Mouse (Mus musculus) layer of hippocampus, adult 11-12 months (tissue): ENCODE measurements around the gene Npas1.
A peak's percentile ranks its signal among the peaks of the same experiment; 100 is the strongest.

Experiments
- DNase-seq: peaks from one replicate; pipeline ENCODE4 v3.0.0; 2022; ENCODE audit warnings: low spot score

The Npas1 gene

DNA sequence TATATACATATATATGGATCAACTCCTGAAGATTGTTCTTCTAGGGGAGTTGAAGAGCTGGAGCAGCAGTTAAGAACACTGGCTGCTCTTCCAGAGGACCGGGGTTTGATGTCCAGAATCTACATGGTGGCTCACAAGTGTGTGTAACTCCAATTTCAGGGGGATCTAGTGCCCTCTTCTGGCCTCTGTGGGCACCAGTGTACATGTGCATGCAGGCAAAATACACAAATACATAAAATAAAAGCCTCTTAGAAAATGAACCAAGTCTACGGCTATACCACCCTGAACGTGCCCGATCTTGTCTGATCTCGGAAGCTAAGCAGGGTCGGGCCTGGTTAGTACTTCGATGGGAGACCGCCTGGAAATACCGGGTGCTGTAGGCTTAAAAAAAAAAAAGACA is 6.0 kb downstream of the Npas1 start:
- no peak for DNase-seq

DNA sequence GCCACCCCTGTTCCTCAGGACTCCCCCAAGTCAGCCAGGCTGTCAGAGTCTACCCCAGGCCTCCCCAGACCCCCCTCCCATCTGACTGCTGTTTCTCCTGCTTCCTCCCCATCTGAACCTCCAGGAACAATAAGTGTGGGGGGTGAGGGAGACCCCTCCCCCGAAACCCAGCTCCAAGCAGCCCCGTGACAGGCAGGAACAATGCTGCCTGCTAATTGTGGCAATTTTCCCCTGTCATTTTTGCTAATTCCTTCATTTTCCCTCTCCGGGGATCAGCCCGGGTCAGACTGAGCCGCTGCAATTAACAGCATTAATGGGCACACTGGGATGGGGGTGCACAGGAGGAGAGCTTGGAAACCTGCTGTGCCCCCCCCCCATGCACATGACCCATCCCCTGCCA is 9.4 kb downstream of the Npas1 start:
- DNase-seq: no peak

DNA sequence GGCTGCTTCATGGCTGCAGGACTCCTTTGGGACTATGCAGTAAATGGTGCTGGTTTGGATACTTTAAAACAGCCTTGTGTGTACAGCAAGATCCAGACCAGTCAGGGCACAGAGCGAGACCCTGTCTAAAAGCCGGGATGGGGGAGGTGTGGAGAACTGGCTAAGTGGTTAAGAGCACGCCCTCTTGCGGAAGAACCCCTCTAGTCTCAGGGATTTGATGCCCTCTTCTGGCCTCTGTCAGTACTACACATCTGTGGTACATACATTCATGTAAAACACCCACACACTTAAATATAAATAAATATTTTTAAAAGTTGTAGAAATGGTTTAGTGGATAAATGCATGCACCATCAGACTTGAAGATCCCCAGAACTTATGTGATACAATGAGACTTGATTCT is 11.0 kb downstream of the Npas1 start:
- no peak for DNase-seq

DNA sequence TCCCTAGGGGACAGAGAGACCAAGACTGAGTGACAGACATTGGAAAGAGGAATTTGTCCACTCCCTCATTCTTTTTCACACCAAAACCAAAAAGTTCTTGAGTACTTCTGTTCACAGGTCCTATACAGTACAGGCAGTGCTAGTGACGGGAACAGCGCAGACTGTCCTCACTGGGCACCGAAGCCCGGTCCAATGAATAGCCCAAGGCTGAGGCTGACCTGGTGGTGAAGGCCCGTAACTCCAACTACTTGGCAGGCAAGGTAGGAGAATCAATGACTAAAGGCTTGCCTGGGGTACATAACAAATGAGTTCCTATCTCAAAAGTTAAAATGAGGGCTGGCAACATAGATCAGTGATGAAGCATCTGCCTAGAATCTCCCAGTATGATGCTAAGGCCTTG is 12.0 kb downstream of the Npas1 start:
- DNase-seq: no peak

DNA sequence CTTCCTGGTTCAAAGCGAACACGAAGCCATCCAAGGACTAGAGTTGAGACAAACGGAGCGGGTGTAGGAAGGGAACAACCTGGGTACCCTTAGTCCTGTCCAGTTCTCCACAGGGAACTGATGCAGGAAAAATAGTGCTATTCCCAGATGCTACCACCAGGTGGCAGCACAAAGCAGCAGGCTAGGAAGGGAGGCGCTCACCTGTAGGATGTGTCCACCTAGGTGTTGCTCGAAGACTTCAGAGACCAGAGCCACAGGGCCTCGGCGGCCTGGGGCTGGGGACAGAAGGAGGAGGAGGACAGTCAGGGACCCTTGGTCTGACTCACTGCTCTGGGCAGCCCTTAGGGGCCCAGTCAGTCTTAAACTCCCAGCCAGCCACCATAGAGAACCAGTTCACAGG is 12.4 kb downstream of the Npas1 start:
- peak; percentile 70 for DNase-seq

DNA sequence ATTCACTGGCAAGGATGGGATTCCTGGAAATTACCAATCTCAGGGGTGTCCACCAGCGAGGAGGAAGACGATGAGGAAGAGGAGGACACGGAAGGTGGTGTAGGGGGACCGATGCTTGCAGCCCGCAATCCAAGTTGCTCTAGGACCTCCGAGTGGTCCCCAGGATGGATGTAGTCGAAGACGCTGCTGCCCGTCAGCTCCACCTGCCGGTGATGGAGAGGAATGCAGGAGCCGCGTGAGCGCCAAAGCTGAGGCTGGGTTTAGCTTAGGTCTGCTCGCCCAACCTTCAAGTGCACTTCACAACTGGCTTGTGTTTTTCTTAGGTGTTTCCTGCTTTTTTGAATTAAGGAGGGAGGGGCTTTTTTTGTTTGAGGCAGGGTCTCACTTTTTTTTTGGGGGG is 14.3 kb downstream of the Npas1 start:
- peak; percentile 81 for DNase-seq

DNA sequence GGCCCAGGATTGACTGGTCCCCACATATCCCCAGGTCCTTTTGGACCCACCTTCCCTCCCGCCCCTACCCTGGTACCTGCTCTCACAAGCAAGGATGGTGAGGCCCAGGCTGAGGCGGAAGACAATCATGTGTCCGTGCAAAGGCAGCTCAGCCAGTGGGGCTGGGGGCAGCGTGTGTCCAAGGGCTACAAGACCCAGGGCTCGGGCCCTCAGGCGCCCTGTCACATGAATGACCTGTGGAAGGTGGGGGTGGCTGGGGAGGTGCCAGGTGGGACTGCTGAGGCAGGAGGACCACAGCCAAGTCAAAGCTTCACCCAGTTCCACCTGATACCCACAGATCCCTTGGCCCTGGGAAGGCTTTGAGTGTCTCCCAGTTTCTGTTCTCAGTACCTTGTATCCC is 15.8 kb downstream of the Npas1 start:
- no peak for DNase-seq

DNA sequence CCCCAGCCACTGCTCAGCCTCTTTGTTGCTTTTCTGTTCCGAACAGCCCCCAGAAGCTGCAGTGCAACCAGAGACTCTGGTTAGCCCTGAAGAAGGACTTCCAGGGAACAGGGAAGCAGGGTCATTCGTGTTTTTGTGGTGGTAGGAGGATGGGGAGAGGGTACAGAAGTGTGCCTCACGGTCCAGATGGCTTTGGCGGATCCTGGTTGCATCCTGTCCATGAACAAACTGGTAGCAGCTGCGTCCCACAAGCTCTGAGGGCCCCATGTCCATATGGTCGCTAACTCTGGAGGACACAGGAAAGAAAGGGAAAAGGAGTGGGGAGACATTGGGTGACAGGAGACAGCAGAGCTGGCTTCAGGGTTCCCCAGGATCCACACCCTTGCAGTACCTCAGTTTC is 16.4 kb downstream of the Npas1 start:
- no peak for DNase-seq

DNA sequence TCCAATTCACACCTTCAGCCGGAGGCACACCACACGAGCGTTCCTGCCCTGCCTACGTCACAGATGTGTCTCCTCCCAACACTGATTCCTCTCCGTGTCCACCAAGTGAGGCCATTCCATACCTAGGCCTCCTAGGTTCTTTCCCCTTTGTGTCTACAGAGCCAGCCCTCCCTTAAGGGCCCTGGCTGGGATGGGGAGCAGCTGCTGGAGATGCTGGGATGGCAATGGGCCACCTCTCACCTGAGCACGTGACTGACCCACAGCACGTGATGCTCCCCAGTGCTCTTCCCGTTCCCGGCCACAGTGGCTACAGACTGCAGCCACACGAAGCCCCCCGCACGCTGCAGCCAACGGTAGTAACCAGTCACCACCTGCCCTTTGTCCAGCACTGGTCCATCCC is 17.0 kb downstream of the Npas1 start:
- DNase-seq: no peak

DNA sequence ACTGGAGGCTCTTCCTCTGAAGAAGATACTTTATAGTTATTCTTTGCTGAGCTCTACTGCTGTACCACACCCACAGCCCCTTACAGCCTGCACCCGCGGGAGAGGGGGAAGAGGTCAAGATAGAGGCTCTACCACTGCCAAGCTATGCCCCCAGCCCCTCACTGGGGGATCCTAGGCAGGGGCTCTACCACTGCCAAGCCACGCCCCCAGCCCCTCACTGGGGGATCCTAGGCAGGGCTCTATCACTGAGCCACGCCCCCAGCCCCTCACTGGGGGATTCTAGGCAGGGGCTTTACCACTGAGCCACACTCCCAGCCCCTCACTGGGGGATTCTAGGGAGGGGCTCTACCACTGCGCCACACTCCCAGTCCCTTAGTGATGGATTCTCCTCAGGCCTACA is 21.2 kb downstream of the Npas1 start:
- DNase-seq: no peak

DNA sequence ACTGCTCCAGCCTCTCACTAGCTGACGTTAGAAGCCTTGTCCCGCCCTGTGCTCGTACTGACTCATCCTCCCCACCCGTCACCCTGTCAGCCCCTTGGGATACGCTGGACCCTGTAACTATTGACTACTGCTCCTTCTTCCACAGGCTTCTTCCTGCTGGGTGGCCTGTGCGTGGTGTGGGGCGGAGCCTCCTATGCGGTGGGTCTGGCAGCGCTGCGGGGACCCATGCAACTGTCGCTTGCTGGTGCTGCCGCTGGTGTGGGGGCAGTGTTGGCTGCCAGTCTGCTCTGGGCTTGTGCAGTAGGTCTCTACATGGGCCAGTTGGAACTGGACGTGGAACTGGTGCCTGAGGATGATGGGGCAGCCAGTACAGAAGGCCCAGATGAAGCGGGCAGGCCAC is 22.5 kb downstream of the Npas1 start:
- no peak for DNase-seq

DNA sequence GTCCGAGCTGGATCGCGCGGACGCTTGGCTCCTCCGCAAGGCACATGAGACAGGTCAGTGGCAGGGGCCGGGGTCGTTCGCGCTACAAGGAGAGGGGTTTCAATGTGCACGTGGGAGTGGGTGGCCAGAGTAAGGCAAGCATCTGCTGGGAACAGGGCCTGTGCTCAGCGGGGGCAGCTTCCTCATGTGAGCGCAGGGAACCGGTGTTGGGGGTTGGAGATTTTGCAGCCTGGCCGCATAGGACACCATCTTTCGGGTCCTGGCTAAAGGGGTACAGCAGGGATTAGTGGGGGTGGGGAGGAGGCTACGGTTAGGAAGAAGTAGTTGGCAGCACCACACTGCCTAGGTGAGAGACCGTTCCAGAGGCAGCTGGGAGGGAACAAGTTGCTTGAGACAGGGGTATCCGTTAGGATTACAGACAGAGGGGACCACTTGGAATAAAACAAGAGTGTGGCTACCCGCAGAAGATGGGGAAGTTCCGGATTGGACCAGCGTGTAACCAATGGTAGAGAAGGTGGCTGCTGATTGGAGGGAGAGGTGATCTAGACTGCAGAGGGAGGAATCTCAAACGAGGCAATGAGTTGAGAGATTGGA is 24.3 kb downstream of the Npas1 start:
- DNase-seq: peak; percentile 63

DNA sequence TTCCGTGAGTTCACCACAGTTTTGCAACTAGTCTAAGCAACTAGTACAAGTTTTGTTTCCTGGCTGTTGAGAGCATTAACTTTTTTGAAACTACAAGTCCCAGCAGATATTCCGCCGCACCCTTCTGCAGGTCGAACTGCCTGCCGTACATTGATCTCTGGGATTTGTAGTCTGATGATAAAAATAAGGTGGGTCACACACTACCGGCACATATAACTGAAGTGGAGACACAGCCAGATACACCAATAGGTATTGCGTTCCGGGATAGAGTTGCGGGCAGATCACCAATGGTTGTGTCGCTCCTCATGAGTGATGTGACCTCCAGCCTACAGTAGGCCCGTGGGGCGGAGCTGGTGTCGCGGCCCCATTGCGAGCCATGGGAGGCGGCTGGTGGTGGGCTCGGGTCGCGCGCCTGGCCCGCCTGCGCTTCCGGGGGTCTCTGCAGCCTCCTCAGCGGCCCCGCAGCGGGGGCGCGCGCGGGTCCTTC is 24.9 kb downstream of the Npas1 start, which contains the start of gene Tmem160:
Gene Tmem160 (plus strand): TSS at position 193 of the 487 bp plus-strand sequence.
- peak; percentile 92 for DNase-seq

DNA sequence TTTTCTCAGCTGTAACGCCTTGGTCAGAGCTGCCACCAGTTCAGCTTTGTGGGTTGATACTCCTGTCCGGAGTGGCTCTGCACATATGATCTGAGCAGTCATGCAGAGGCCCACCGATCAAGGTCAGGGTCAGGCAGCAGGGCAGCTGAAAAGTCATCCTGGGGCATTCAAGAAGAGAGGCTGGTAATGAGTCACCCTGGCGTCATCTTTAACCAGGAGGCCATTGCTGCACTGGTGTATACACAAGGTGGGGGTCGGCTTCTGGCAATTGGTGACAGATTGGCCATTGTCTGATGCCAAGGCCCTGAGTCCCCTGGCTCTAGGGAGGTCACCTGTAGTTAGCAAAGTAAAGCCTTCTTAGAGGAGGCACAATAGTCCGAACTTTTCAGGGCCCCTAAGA is 25.9 kb downstream of the Npas1 start:
- no peak for DNase-seq

DNA sequence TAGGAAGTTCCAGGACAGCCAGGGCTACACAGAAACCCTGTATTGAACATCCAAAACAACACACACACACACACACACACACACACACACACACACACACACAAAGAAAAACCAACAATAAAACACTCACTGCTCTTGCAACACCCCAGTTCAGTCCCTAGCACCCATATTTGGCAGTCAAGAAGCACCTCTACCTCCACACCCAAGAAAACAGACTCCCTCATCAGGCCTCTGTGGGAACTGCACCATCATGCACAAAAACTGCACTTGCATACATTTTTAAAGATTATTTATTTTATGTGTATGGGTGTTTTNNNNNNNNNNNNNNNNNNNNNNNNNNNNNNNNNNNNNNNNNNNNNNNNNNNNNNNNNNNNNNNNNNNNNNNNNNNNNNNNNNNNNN is 36.3 kb downstream of the Npas1 start:
- DNase-seq: no peak

DNA sequence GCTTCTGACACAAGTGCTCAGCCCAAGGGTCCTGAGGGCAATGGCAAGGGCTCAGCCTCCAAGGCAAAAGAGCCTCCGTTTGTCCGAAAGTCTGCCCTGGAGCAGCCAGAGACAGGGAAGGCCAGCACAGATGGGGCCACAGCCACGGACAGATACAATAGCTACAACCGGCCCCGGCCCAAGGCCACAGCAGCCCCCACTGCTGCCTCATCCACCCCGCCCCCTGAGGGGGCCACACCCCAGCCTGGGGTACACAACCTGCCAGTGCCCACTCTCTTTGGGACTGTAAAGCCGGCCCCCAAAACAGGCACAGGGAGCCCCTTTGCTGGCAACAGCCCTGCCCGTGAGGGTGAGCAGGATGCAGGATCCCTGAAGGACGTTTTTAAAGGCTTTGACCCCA is 42.4 kb downstream of the Npas1 start:
- no peak for DNase-seq

DNA sequence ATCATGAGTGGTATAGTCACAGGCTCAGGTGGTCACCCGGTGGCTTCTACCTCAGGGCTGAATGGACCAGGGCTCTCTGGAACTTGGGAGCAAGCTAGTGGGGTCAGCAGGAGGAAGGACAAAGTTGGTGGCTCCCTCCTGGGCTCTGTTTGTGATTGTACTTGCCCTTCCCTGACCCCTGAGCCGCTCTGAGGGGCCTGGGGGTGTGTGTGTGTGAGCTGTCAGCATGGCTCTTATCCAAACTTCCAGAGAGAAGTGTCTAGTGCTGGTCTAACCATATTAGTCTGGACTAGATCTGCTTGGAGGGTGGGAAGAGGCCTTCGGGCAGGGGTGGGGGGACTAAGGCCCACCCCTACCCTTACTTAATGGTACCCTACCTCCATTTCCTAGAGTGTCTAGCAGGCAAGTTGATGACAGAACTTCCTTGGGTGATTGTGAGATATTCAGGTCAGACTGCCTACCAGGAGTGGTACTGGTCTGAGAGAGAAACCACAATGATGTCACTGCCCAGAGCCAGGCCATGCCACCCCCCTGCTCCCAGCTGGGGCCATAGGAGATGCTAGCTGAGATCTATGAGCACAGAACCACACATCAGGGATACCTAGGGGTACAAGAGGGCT is 44.1 kb downstream of the Npas1 start:
- DNase-seq: no peak

DNA sequence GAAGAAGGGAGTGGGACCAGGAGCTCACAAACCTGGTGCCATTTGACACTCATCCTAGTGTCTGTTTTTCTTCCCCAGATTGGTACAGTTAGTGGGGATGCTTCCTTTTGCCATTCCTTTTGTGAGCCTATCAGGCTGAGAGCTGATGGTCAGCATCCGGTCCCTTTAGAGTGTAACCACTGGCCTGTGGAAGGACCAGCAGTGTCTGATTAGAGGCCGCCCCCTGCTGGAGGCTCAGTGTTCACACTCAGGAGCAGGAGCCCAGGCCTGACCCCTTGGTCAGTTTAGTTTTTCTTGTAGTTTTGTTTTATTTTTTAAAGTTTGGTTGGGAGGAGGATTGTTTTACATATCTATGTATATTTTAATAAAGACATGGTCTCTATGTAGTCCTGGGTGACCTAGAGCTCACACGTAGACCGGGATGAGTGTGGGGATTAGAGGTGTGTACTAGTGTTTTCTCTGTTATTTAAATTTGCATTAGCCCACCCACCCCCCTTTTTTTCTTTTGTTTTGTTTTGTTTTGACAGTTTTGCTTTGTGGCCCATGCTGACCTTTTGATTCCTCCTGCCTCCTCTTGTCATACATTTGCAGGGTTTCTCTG is 51.3 kb downstream of the Npas1 start:
- peak; percentile 78 for DNase-seq

DNA sequence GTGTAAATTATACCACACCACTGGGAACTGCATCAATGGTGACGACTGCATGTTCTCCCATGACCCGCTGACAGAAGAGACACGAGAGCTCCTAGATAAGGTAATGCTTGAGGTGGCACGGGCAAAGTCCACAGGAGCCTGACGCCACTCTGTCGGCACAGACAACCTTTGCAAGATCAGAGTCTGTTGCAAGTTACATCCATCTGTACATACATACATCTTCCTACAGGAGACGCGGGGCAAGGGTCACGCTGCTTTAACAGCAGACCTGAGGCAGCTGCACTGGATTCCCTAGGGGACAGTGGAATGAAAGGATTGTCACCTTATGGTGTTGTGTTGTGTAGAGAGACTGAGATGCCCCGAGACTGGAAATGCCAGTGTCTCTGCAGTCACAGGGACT is 51.8 kb downstream of the Npas1 start:
- DNase-seq: no peak

DNA sequence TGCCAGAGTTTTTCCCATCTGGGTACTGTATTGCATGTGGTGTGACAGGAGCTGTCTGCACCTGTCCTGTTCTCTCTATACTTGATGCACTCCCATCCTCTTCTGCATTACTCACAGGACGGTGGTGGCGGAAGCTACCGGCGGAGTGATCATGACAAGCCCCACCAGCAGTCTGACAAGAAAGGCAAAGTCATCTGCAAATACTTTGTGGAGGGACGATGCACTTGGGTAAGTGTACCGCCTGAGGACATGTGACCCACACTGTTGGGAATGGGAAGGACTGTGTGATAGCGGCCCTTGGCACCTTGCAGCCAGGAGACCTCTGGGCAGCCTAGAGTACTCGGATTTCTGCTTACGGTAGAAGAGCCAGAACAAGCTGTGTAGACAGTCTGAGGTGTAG is 53.8 kb downstream of the Npas1 start:
- no peak for DNase-seq

DNA sequence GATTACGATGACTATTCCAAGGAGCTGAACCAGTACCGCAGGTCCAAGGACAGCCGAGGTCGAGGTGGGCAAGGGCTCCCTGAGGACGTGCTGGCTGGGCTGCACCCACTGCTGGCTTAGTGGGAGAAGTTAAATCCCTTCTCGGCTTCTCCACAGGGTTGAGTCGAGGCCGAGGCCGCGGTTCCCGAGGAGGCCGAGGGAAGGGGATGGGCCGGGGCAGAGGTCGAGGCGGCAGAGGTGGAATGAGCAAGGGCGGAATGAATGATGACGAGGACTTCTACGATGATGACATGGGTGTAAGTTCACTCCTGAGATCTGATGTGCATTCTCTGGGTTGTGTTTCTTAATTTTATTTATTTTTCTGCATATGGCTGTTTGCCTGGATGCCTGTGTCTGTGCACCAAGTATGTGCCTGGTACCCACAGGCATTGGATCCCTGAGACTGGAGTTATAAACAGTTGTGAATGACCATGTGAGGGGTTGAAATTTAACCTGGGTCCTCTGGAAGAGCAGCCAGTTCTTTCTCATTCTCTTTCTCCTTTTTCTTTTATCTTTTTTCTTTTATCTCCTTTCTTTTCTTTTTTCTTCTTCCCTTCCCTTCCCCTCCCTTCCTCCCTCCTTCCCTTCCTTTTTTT is 55.2 kb downstream of the Npas1 start:
- DNase-seq: no peak

DNA sequence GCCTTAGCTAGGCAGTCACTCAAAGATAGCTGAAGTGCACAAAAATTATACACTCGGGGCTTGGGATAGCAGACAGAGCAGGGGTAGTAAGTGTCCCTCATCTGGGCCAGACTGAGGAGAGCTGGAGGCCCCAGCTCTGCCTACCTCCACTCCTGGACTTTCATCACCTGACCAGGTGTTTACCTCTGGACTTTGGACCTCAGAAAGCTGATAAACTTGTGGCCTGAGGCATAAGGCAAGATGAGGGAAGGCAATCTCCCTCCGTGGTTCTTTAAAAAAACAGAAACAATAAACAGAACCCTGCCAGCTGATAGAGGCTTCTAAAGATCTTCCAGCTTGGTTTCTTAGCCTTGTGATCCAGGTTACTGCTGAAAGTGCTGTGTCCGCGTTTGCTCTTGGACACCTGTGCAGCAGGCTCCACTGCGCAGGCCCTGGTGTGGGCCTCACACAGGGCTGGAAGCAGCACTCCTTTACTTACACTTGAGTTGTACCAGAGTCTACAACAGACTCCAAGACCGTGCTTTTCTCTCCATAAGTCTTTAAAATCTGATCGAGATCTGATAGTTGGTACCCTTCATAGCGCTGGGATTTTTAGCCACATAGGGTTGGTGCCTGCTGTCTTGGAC is 56.9 kb downstream of the Npas1 start:
- DNase-seq: no peak

DNA sequence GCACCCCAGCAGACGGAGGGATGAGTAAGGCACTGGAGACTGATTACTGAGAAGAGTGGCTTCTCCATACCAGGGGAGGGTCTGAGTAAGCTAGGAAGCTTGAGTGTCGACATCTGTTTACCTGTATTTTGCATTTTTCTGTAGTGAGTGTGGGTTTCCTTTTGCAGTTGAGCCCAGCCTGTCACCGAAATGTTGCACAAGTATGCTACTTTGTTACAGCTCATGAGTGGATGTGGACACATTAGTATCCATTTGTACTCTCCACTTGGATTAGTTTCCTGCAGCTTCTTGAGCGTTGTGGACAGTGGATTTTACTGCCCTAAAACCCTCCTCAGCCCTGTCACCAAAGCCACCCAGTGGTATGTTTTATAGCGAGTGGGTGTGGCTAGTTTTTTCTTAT is 58.8 kb downstream of the Npas1 start:
- DNase-seq: no peak
